ENCODE assay signal across 14 mouse cellular contexts in the genomic region with DNA sequence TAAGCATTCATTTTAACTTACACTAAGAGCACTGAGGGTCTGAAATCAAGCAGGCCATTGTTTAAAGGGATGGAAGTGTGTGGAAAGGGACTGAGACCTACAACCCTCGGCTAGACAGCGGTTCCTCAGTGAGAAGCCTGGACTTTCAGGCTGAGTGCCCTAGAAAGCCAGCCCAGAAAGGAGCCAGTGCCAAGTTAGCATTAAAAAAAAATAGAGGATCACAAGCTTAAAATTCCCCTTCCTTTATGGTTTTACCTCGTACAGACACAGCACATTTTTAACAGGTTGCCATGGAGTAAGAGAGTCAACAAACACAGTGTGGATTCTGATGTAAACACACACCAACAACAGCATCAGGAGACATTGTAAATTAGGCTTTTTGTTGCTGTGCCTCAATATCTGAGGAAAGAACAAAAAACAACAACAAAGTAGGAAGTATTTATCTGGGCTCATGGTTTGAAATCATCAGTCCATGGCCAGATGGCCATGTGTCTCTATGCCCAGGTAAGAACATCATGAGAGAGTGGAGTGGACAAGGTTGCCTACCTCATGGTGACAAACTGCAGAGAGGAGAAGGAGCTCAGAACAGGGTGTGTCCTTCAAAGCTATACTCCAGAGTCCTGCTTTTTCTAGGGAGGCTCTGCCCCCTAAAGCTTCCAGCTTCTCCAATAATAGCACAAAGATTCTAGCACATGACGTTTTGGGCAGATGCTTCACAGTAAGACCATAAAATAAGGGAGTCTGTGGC. TPM values are rescaled to one million over a fixed set of nuclear protein-coding genes. Genes with fewer than 3 reads are reported as not detected.
A peak's percentile ranks its signal among the peaks of the same experiment; 100 is the strongest.
DNase-seq lines count a peak whose midpoint lies in the region; ATAC-seq lines count a peak whose summit lies in the region.
"Had no signal": no experiment of that assay in that cellular context is flagged by ENCODE, and none has a peak within 500 bp of the region (broad histone marks: within the 10 kb centered on the region; RNA-seq: fewer than 3 reads in every experiment).

No protein-coding gene starts in this region.

- no peak for DNase-seq in lung, postnatal 25 days (ENCODE audit: low spot score)
- DNase-seq in NIH3T3 (ENCODE audit: low read depth): peak; percentile 7
- no peak for DNase-seq in right cerebral cortex, postnatal 4 days
- DNase-seq: adrenal gland, postnatal 10 days; cerebellum, adult 11-12 months; gastrocnemius, postnatal 36 days; heart, postnatal 36 days; thymus, postnatal 36 days had no signal

- H3K27me3 ChIP-seq in lung, embryonic 15.5 days: no peaks in the 10 kb centered on the region
- H3K27me3 ChIP-seq in hindbrain, embryonic 13.5 days: no peaks in the 10 kb centered on the region

- no peak overlapping the region for H3K4me3 ChIP-seq in lung, embryonic 15.5 days
- no peak overlapping the region for H3K4me3 ChIP-seq in hindbrain, embryonic 13.5 days
- H3K4me3 ChIP-seq: limb, embryonic 10.5 days had no signal

- no peaks in the 10 kb centered on the region for H3K36me3 ChIP-seq in lung, embryonic 15.5 days
- H3K36me3 ChIP-seq in hindbrain, embryonic 13.5 days: no peaks in the 10 kb centered on the region
- H3K36me3 ChIP-seq: limb, embryonic 10.5 days had no signal

- H3K9ac ChIP-seq in lung, embryonic 15.5 days: no peak overlapping the region
- no peak overlapping the region for H3K9ac ChIP-seq in hindbrain, embryonic 13.5 days

- no peaks in the 10 kb centered on the region for H3K4me1 ChIP-seq in lung, embryonic 15.5 days
- no peaks in the 10 kb centered on the region for H3K4me1 ChIP-seq in hindbrain, embryonic 13.5 days (replicated peaks)
- H3K4me1 ChIP-seq: limb, embryonic 10.5 days had no signal

- 49% methylated on average over 4 of the region's 4 CpGs for WGBS in lung, embryonic 15.5 days
- 64% methylated on average over 4 of the region's 4 CpGs for WGBS in hindbrain, embryonic 13.5 days

- H3K27ac ChIP-seq in lung, embryonic 15.5 days: no peak overlapping the region
- no peak overlapping the region for H3K27ac ChIP-seq in hindbrain, embryonic 13.5 days
- H3K27ac ChIP-seq: limb, embryonic 10.5 days had no signal

- no peaks in the 10 kb centered on the region for H3K9me3 ChIP-seq in lung, embryonic 15.5 days
- no peaks in the 10 kb centered on the region for H3K9me3 ChIP-seq in hindbrain, embryonic 13.5 days
- H3K9me3 ChIP-seq: limb, embryonic 10.5 days had no signal

- peak overlapping the region; percentile 21; the same call in 1 of the 2 replicates for H3K4me2 ChIP-seq in lung, embryonic 15.5 days
- H3K4me2 ChIP-seq in hindbrain, embryonic 13.5 days: no peak overlapping the region

- ATAC-seq in lung, embryonic 15.5 days (ENCODE audit: borderline replicate concordance, extremely low read depth, low FRiP score, low TSS enrichment): no peak
- ATAC-seq in granulocyte monocyte progenitor cell, adult 5-6 weeks (replicated peaks; ENCODE audit: poor library complexity, severe bottlenecking): peak; percentile 43
- peak; percentile 55 for ATAC-seq in megakaryocyte progenitor cell, adult 5-6 weeks (replicated peaks; ENCODE audit: poor library complexity)
- no peak for ATAC-seq in hindbrain, embryonic 13.5 days (ENCODE audit: low FRiP score)
- ATAC-seq: forebrain, embryonic 16.5 days had no signal

RNA-seq across cellular contexts. Expression of a gene that starts 10.1 kb away (rescaled TPM):
- 9.9 and 10.6 TPM in 2 replicates for polyA plus RNA-seq in lung, embryonic 15.5 days (2015; fragmentation: Nextera tagmentation; extraction: Ambion mirVana)
- not detected in 2 replicates for total RNA-seq in granulocyte monocyte progenitor cell, adult 5-6 weeks (2014; fragmentation: Nextera tagmentation)
- total RNA-seq in granulocyte monocyte progenitor cell, adult 5-6 weeks (2017): not detected in 2 replicates
- total RNA-seq in megakaryocyte progenitor cell, adult 5-6 weeks (2015): not detected in 2 replicates
- not detected in 2 replicates for total RNA-seq in megakaryocyte progenitor cell, adult 5-6 weeks (2017)
- polyA plus RNA-seq in hindbrain, embryonic 13.5 days (2015; fragmentation: Nextera tagmentation; extraction: Ambion mirVana): 9.6 and 12.5 TPM in 2 replicates

Comparison
In these comparisons a context has a peak if more than half of its experiments do, and no peak if none do; other contexts are left out.
1. ATAC-seq: peak in granulocyte monocyte progenitor cell, adult 5-6 weeks (single experiment) and megakaryocyte progenitor cell, adult 5-6 weeks (single experiment); none in lung, embryonic 15.5 days (single experiment) and hindbrain, embryonic 13.5 days (single experiment).